Mouse (Mus musculus): Measurements from ENCODE around the gene Krtap19-2. TPM values are rescaled to one million over a fixed set of nuclear protein-coding genes. Genes with fewer than 3 reads are reported as not detected.

Gene Krtap19-2
- not detected in 2 replicates for polyA plus RNA-seq (2012; ENCODE audit: insufficient read depth, insufficient read length, low replicate concordance, missing spikeins)

- WGBS = 93% methylated on average over 3 of the region's 3 CpGs
- TF ChIP-seq CTCF (IDR thresholded peaks at IDR 0.05; ENCODE audit: insufficient read depth, low read depth, low read length) = no peak
- no peak for TF ChIP-seq POLR2A (IDR thresholded peaks at IDR 0.05; ENCODE audit: insufficient read depth, low read depth, low read length)
- Histone ChIP-seq H3K4me3 (ENCODE audit: insufficient read depth, low read depth, low read length) (no peak within 1 kb of the TSS), H3K4me1 (ENCODE audit: control insufficient read depth, insufficient read depth, low read length) (no peaks in the 10 kb centered on the region), H3K27ac (ENCODE audit: insufficient read depth, low read depth, low read length) (no peak within 1 kb of the TSS)
These were observed at the start of gene Krtap19-2 for GRCm38 (mm10) chr16:88874169-88874568. TSS of gene Krtap19-2 (minus strand) at chr16:88874269.

DNA sequence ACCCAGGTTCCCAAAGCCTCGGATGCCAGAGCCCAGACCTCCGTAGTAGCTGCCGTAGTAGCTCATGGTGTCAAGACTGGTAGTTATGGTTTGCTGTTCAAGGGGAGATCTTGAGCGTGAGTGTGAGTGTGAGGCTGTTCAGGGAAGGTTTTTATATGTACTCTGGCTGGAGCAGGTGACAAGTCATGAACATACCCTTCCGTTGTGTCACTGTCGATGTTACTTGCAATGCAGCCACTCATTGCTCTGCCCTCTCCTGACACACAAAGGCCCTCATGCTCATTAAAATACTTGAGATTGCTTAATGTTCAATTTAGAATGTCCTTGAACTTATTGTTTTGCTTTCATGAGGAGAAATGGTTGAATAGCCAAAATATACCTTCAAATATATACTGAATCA, 22.3 kb upstream of the Krtap19-2 start, which contains the start of gene Krtap19-5:
Krtap19-5 (minus strand) TSS at position 101 of the 400 bp plus-strand sequence.
- WGBS = 93% methylated on average over 6 of the region's 6 CpGs
- no peak for TF ChIP-seq CTCF (IDR thresholded peaks at IDR 0.05; ENCODE audit: insufficient read depth, low read depth, low read length)
- no peak for TF ChIP-seq POLR2A (IDR thresholded peaks at IDR 0.05; ENCODE audit: insufficient read depth, low read depth, low read length)
- H3K27ac ChIP-seq (ENCODE audit: insufficient read depth, low read depth, low read length) = no peak within 1 kb of the TSS

GRCm38 (mm10) chr16:88886870-88887269, 12.8 kb upstream of the Krtap19-2 start:
- H3K4me3 ChIP-seq (ENCODE audit: insufficient read depth, low read depth, low read length) = no peak overlapping the region
- no peak overlapping the region for H3K27ac ChIP-seq (ENCODE audit: insufficient read depth, low read depth, low read length)
- TF ChIP-seq CTCF (IDR thresholded peaks at IDR 0.05; ENCODE audit: insufficient read depth, low read depth, low read length) = no peak
- TF ChIP-seq POLR2A (IDR thresholded peaks at IDR 0.05; ENCODE audit: insufficient read depth, low read depth, low read length) = no peak
- WGBS = 85% methylated on average over 6 of the region's 6 CpGs
- no peaks in the 10 kb centered on the region for H3K4me1 ChIP-seq (ENCODE audit: control insufficient read depth, insufficient read depth, low read length)

More for the DNA sequence above, 22.3 kb upstream of the Krtap19-2 start, which contains the start of gene Krtap19-5:
- no peaks in the 10 kb centered on the region for H3K4me1 ChIP-seq (ENCODE audit: control insufficient read depth, insufficient read depth, low read length)
- H3K4me3 ChIP-seq (ENCODE audit: insufficient read depth, low read depth, low read length) = no peak within 1 kb of the TSS

GRCm38 (mm10) chr16:88884989-88885388, 10.9 kb upstream of the Krtap19-2 start, which contains the start of gene Krtap19-4:
TSS of gene Krtap19-4 (minus strand) at chr16:88885089.
- Histone ChIP-seq H3K27ac (ENCODE audit: insufficient read depth, low read depth, low read length) (no peak within 1 kb of the TSS), H3K4me1 (ENCODE audit: control insufficient read depth, insufficient read depth, low read length) (no peaks in the 10 kb centered on the region), H3K4me3 (ENCODE audit: insufficient read depth, low read depth, low read length) (no peak within 1 kb of the TSS)
- TF ChIP-seq POLR2A (IDR thresholded peaks at IDR 0.05; ENCODE audit: insufficient read depth, low read depth, low read length) = no peak
- TF ChIP-seq CTCF (IDR thresholded peaks at IDR 0.05; ENCODE audit: insufficient read depth, low read depth, low read length) = no peak
- WGBS = 93% methylated on average over 5 of the region's 5 CpGs

- Histone ChIP-seq H3K27ac (ENCODE audit: insufficient read depth, low read depth, low read length) (no peak within 1 kb of the TSS), H3K4me1 (ENCODE audit: control insufficient read depth, insufficient read depth, low read length) (no peaks in the 10 kb centered on the region), H3K4me3 (ENCODE audit: insufficient read depth, low read depth, low read length) (no peak within 1 kb of the TSS)
- WGBS = 93% methylated on average over 2 of the region's 2 CpGs
- TF ChIP-seq CTCF (IDR thresholded peaks at IDR 0.05; ENCODE audit: insufficient read depth, low read depth, low read length) (no peak), POLR2A (IDR thresholded peaks at IDR 0.05; ENCODE audit: insufficient read depth, low read depth, low read length) (no peak)
These were observed 3.9 kb upstream of the Krtap19-2 start, which contains the start of gene Krtap19-3 for GRCm38 (mm10) chr16:88877938-88878337. TSS of gene Krtap19-3 (minus strand) at chr16:88878038.

DNA sequence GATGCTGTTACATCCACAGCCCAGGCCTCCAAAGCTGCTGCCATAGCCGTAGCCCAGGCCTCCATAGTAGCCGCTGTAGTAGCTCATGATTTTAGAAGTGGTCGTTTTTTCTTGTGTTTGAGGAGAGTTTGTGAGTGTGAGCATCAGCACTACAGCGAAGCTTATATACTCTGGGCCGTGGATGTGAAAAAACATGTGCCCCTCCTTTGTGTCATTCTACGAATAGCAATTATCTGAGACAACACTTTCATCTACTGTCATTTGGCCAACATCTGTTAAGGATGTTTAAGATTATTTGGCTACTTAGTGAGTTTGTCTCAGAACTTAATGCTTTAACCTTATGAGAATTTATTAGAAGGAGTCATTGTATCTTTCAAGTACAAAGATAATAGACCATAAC, 4.8 kb downstream of the Krtap19-2 start, which contains the start of gene Krtap19-1:
Krtap19-1 (minus strand) TSS at position 101 of the 400 bp plus-strand sequence.
- H3K27ac ChIP-seq (ENCODE audit: insufficient read depth, low read depth, low read length) = no peak within 1 kb of the TSS
- no peak within 1 kb of the TSS for H3K4me3 ChIP-seq (ENCODE audit: insufficient read depth, low read depth, low read length)
- no peaks in the 10 kb centered on the region for H3K4me1 ChIP-seq (ENCODE audit: control insufficient read depth, insufficient read depth, low read length)
- 89% methylated on average over 6 of the region's 6 CpGs for WGBS
- TF ChIP-seq CTCF (IDR thresholded peaks at IDR 0.05; ENCODE audit: insufficient read depth, low read depth, low read length) (no peak), POLR2A (IDR thresholded peaks at IDR 0.05; ENCODE audit: insufficient read depth, low read depth, low read length) (no peak)

DNA sequence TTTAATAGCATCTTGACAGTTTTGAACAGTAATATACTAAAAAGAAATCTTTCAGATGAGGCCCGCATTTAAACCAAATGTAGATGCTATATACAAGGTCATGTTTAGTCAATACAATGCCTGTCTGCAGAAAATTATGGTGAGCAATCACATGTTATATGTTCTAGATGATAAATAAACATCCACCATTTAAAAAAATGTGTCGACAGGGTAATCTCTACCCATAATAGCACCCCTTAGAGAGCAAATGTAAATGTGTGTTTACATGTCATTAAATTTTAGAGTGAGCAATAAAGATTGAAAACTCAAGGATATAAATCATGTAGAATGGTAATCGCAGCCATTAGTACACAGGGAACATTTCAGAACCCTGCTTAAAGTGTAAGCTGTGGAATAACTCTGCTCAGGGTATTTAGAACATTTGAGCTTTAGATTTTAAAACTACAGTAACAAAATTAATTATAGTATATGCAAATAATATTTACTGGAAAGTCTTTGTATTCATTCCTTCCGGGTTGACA, 9.1 kb downstream of the Krtap19-2 start:
- Histone ChIP-seq H3K27ac (ENCODE audit: insufficient read depth, low read depth, low read length) (no peak overlapping the region), H3K4me3 (ENCODE audit: insufficient read depth, low read depth, low read length) (no peak overlapping the region), H3K4me1 (ENCODE audit: control insufficient read depth, insufficient read depth, low read length) (no peaks in the 10 kb centered on the region)
- WGBS = 63% methylated on average over 4 of the region's 4 CpGs
- TF ChIP-seq POLR2A (IDR thresholded peaks at IDR 0.05; ENCODE audit: insufficient read depth, low read depth, low read length) (no peak), CTCF (IDR thresholded peaks at IDR 0.05; ENCODE audit: insufficient read depth, low read depth, low read length) (no peak)

DNA sequence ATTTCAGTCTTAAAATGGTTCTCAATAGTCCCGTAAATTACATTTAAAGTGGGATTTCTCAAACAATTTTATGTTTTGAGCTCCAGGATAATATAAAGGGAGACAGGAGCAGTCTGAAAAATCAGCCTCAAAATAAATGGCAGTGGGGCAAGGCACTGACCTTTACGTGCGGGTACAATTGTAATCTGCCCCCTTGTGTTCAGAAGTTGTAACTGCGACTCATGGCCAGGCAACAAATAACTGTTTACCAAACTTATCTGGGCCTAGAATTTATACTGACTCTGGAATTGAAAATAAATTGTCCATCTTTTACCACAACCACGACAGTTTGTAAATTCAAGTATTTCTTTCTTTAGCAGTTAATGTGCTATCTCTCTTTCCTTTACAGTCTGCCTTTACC, 22.6 kb downstream of the Krtap19-2 start:
- TF ChIP-seq POLR2A (IDR thresholded peaks at IDR 0.05; ENCODE audit: insufficient read depth, low read depth, low read length) (no peak), CTCF (IDR thresholded peaks at IDR 0.05; ENCODE audit: insufficient read depth, low read depth, low read length) (no peak)
- H3K4me1 ChIP-seq (ENCODE audit: control insufficient read depth, insufficient read depth, low read length) = no peaks in the 10 kb centered on the region
- 31% methylated on average over 5 of the region's 5 CpGs for WGBS
- no peak overlapping the region for H3K4me3 ChIP-seq (ENCODE audit: insufficient read depth, low read depth, low read length)
- H3K27ac ChIP-seq (ENCODE audit: insufficient read depth, low read depth, low read length) = no peak overlapping the region

DNA sequence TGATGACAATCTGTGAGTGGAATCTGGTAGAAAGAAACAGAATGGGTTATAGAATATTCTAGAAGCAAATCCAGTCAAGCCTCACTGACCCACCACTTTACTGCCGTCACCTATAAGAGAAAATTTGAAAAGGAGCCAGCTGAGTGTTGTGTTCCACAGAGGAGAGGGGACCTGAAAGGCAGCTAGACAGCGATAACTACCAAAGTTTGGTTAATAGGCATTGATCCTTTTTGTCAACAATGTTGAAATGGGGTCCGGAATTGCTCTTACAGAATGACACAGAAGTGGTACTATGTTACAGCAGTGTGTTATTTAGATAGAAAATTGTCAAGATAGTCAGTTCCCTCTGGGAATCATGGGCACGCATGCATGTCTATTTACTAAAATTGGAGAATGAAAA, 25.5 kb downstream of the Krtap19-2 start:
- H3K4me3 ChIP-seq (ENCODE audit: insufficient read depth, low read depth, low read length) = no peak overlapping the region
- no peaks in the 10 kb centered on the region for H3K4me1 ChIP-seq (ENCODE audit: control insufficient read depth, insufficient read depth, low read length)
- no peak overlapping the region for H3K27ac ChIP-seq (ENCODE audit: insufficient read depth, low read depth, low read length)
- 87% methylated on average over 4 of the region's 4 CpGs for WGBS
- TF ChIP-seq CTCF (IDR thresholded peaks at IDR 0.05; ENCODE audit: insufficient read depth, low read depth, low read length) = no peak
- TF ChIP-seq POLR2A (IDR thresholded peaks at IDR 0.05; ENCODE audit: insufficient read depth, low read depth, low read length) = no peak
